Comparison of ENCODE assay signal across 9 mouse cellular contexts in genomic region chr19:29844036-29844661, GRCm38 (mm10). TPM values are rescaled to one million over a fixed set of nuclear protein-coding genes. Genes with fewer than 3 reads are reported as not detected.
DNase-seq lines count a peak whose midpoint lies in the region; ATAC-seq and TF ChIP-seq lines count a peak whose summit lies in the region.
"Had no signal": no experiment of that assay in that cellular context is flagged by ENCODE, and none has a peak within 500 bp of the region (broad histone marks: within the 10 kb centered on the region; RNA-seq: fewer than 3 reads in every experiment).

No protein-coding gene starts in this region.

- 70% methylated on average over 12 of the region's 12 CpGs for WGBS in stomach, embryonic 16.5 days

- H3K27me3 ChIP-seq in stomach, embryonic 16.5 days (ENCODE audit: control insufficient read depth, insufficient read depth, low read length): no peaks in the 10 kb centered on the region

- no peak overlapping the region for H3K9ac ChIP-seq in stomach, embryonic 16.5 days (ENCODE audit: low read length)

- intact Hi-C loops in gastrocnemius, adult 2 months (cut with DNase I): no loop called here

- peak; percentile 42 for DNase-seq in gastrocnemius, adult 2 months
- no peak for DNase-seq in gastrocnemius, postnatal 25 days
- peak; percentile 50 to 51 for DNase-seq in right cerebral cortex, postnatal 10 days (ENCODE audit: low spot score in 2 of 2)
- no peak for DNase-seq in right cerebral cortex, postnatal 36 days (ENCODE audit: low spot score in 2 of 2)
- peak; percentile 33 to 51 for DNase-seq in layer of hippocampus, postnatal 10 days (ENCODE audit: low spot score in 2 of 2)
- DNase-seq in embryo, embryonic 9.5 days (ENCODE audit: extremely low spot score): no peak
- DNase-seq in kidney, adult 18-20 months: no peak
- DNase-seq: lung, postnatal 10 days had no signal

- no peak for ATAC-seq in stomach, embryonic 16.5 days (ENCODE audit: insufficient read depth, low FRiP score)

- H3K27ac ChIP-seq in gastrocnemius, adult 2 months: peak overlapping the region; percentile 61
- H3K27ac ChIP-seq in stomach, embryonic 16.5 days (ENCODE audit: low read length): peak overlapping the region; percentile 61

- 0 out of 2 replicates have a peak, but pooled peaks cover 10% of the 10 kb centered on the region for H3K4me1 ChIP-seq in stomach, embryonic 16.5 days (ENCODE audit: control insufficient read depth, insufficient read depth, low read length)

- H3K36me3 ChIP-seq in stomach, embryonic 16.5 days (ENCODE audit: control insufficient read depth, insufficient read depth, low read length): no peaks in the 10 kb centered on the region

- H3K9me3 ChIP-seq in stomach, embryonic 16.5 days (replicated peaks; ENCODE audit: control insufficient read depth, low read length): no peaks in the 10 kb centered on the region

- no peak overlapping the region for H3K4me2 ChIP-seq in stomach, embryonic 16.5 days (ENCODE audit: low read depth, low read length)

- no peak for TF ChIP-seq CTCF in gastrocnemius, adult 2 months (IDR thresholded peaks at IDR 0.05)

- no peak overlapping the region for H3K4me3 ChIP-seq in gastrocnemius, adult 2 months
- H3K4me3 ChIP-seq in stomach, embryonic 16.5 days (replicated peaks; ENCODE audit: low read length): no peak overlapping the region

RNA-seq across cellular contexts. Expression of gene Ranbp6, which starts 31.4 kb away (rescaled TPM):
- total RNA-seq in gastrocnemius, adult 2 months (2021): 10 to 100 TPM; 10.2 to 11.1 TPM
- 1 to 10 TPM; 8.0 to 8.1 TPM for total RNA-seq in gastrocnemius, postnatal 25 days (2021)
- total RNA-seq in layer of hippocampus, postnatal 10 days (2021): 10 to 100 TPM; 30.9 to 32.4 TPM
- polyA plus RNA-seq in stomach, embryonic 16.5 days (2015; fragmentation: Nextera tagmentation; extraction: Ambion mirVana): 16.6 and 17.4 TPM in 2 replicates

RNA-seq across cellular contexts. Expression of gene 9930021J03Rik, which starts 38.4 kb away (rescaled TPM):
- total RNA-seq in gastrocnemius, adult 2 months (2021): 10 to 100 TPM; 11.8 to 14.4 TPM
- 10 to 100 TPM in 1 of 2 experiments, 1 to 10 TPM in 1; 9.7 to 11.0 TPM for total RNA-seq in gastrocnemius, postnatal 25 days (2021)
- 10 to 100 TPM; 26.5 to 29.8 TPM for total RNA-seq in layer of hippocampus, postnatal 10 days (2021)
- 3.6 and 3.7 TPM in 2 replicates for polyA plus RNA-seq in stomach, embryonic 16.5 days (2015; fragmentation: Nextera tagmentation; extraction: Ambion mirVana)

Comparison
In these comparisons a context has a peak if more than half of its experiments do, and no peak if none do; other contexts are left out.
1. DNase-seq: peak in gastrocnemius, adult 2 months (single experiment), right cerebral cortex, postnatal 10 days (2 of 2) and layer of hippocampus, postnatal 10 days (2 of 2); none in gastrocnemius, postnatal 25 days (single experiment), right cerebral cortex, postnatal 36 days (0 of 2), embryo, embryonic 9.5 days (single experiment) and kidney, adult 18-20 months (single experiment).